Mouse (Mus musculus): ENCODE data around the gene Polr3b. TPM values are rescaled to one million over a fixed set of nuclear protein-coding genes. Genes with fewer than 3 reads are reported as not detected.

The Polr3b gene
- polyA plus RNA-seq, 2 experiments = 10.6 to 13.5 TPM

- no peak for ATAC-seq (ENCODE audit: low FRiP score, low read depth)
- H3K4me1 ChIP-seq (ENCODE audit: control insufficient read depth, insufficient read depth, low read length) = no peaks in the 10 kb centered on the region
- H3K27ac ChIP-seq (replicated peaks; ENCODE audit: low read depth, low read length) = no peak overlapping the region
- H3K4me2 ChIP-seq (replicated peaks; ENCODE audit: low read depth, low read length, severe bottlenecking) = no peak overlapping the region
- no peaks in the 10 kb centered on the region for H3K27me3 ChIP-seq (ENCODE audit: control insufficient read depth, insufficient read depth, low read length)
- H3K36me3 ChIP-seq (ENCODE audit: control insufficient read depth, insufficient read depth, low read length) = peaks cover 27% of the 10 kb centered on the region
- 96% methylated on average over 7 of the region's 7 CpGs for WGBS
- H3K4me3 ChIP-seq (replicated peaks; ENCODE audit: low read length) = no peak overlapping the region
- H3K9ac ChIP-seq (ENCODE audit: low read depth, low read length, severe bottlenecking) = no peak overlapping the region
- no peak for DNase-seq (ENCODE audit: low spot score)
- TF ChIP-seq POLR2A (IDR thresholded peaks at IDR 0.05; ENCODE audit: borderline replicate concordance, extremely low read depth, insufficient read depth, insufficient read length) = no peak
- H3K9me3 ChIP-seq (ENCODE audit: control insufficient read depth, low read length) = no peaks in the 10 kb centered on the region
These were observed 94.5 kb downstream of the Polr3b start for GRCm38 (mm10) chr10:84716581-84716980.

DNA sequence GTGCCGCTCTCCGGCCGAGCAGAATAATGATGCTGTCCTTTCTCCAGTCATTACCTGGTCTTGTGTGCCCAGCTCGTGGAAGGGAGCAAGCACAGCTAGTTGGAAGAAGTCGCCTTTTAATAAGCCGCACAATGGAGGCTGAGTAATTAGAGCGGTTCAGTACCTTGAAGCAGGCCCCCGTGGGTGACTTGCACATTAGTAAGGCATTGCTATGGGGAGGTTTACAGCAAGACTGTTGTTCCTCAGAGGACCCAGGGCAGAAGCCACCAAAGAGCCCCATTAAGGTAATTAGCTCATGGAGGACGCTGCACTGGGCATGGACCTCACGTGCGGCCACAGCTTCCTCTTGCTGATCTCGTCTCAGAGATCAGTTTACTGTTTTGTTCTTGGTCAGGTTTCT, 100.6 kb downstream of the Polr3b start:
- Histone ChIP-seq H3K36me3 (ENCODE audit: control insufficient read depth, insufficient read depth, low read length) (peaks cover 41% of the 10 kb centered on the region), H3K9me3 (ENCODE audit: control insufficient read depth, low read length) (no peaks in the 10 kb centered on the region), H3K27me3 (ENCODE audit: control insufficient read depth, insufficient read depth, low read length) (no peaks in the 10 kb centered on the region), H3K4me1 (ENCODE audit: control insufficient read depth, insufficient read depth, low read length) (no peaks in the 10 kb centered on the region), H3K27ac (replicated peaks; ENCODE audit: low read depth, low read length) (no peak overlapping the region), H3K4me3 (replicated peaks; ENCODE audit: low read length) (no peak overlapping the region), H3K9ac (ENCODE audit: low read depth, low read length, severe bottlenecking) (no peak overlapping the region), H3K4me2 (replicated peaks; ENCODE audit: low read depth, low read length, severe bottlenecking) (no peak overlapping the region)
- DNase-seq (ENCODE audit: low spot score) = no peak
- 75% methylated on average over 12 of the region's 12 CpGs for WGBS
- TF ChIP-seq POLR2A (IDR thresholded peaks at IDR 0.05; ENCODE audit: borderline replicate concordance, extremely low read depth, insufficient read depth, insufficient read length) = no peak
- ATAC-seq (ENCODE audit: low FRiP score, low read depth) = no peak

- WGBS = 93% methylated on average over 12 of the region's 12 CpGs
- H3K27ac ChIP-seq (replicated peaks; ENCODE audit: low read depth, low read length) = no peak overlapping the region
- H3K4me3 ChIP-seq (replicated peaks; ENCODE audit: low read length) = no peak overlapping the region
- no peak overlapping the region for H3K9ac ChIP-seq (ENCODE audit: low read depth, low read length, severe bottlenecking)
- no peaks in the 10 kb centered on the region for H3K27me3 ChIP-seq (ENCODE audit: control insufficient read depth, insufficient read depth, low read length)
- H3K36me3 ChIP-seq (ENCODE audit: control insufficient read depth, insufficient read depth, low read length) = peaks cover 16% of the 10 kb centered on the region
- ATAC-seq (ENCODE audit: low FRiP score, low read depth) (no peak), DNase-seq (ENCODE audit: low spot score) (no peak)
- H3K4me1 ChIP-seq (ENCODE audit: control insufficient read depth, insufficient read depth, low read length) = peaks cover 8% of the 10 kb centered on the region
- TF ChIP-seq POLR2A (IDR thresholded peaks at IDR 0.05; ENCODE audit: borderline replicate concordance, extremely low read depth, insufficient read depth, insufficient read length) = no peak
- no peaks in the 10 kb centered on the region for H3K9me3 ChIP-seq (ENCODE audit: control insufficient read depth, low read length)
- no peak overlapping the region for H3K4me2 ChIP-seq (replicated peaks; ENCODE audit: low read depth, low read length, severe bottlenecking)
These were observed 104.9 kb downstream of the Polr3b start for GRCm38 (mm10) chr10:84727005-84727404.

GRCm38 (mm10) chr10:84727760-84728159, 105.7 kb downstream of the Polr3b start:
- Histone ChIP-seq H3K9me3 (ENCODE audit: control insufficient read depth, low read length) (no peaks in the 10 kb centered on the region), H3K36me3 (ENCODE audit: control insufficient read depth, insufficient read depth, low read length) (peaks cover 16% of the 10 kb centered on the region), H3K4me1 (ENCODE audit: control insufficient read depth, insufficient read depth, low read length) (peaks cover 8% of the 10 kb centered on the region), H3K27ac (replicated peaks; ENCODE audit: low read depth, low read length) (no peak overlapping the region), H3K27me3 (ENCODE audit: control insufficient read depth, insufficient read depth, low read length) (no peaks in the 10 kb centered on the region), H3K4me3 (replicated peaks; ENCODE audit: low read length) (no peak overlapping the region), H3K9ac (ENCODE audit: low read depth, low read length, severe bottlenecking) (no peak overlapping the region), H3K4me2 (replicated peaks; ENCODE audit: low read depth, low read length, severe bottlenecking) (no peak overlapping the region)
- no peak for DNase-seq (ENCODE audit: low spot score)
- no peak for ATAC-seq (ENCODE audit: low FRiP score, low read depth)
- 91% methylated on average over 4 of the region's 4 CpGs for WGBS
- no peak for TF ChIP-seq POLR2A (IDR thresholded peaks at IDR 0.05; ENCODE audit: borderline replicate concordance, extremely low read depth, insufficient read depth, insufficient read length)

DNA sequence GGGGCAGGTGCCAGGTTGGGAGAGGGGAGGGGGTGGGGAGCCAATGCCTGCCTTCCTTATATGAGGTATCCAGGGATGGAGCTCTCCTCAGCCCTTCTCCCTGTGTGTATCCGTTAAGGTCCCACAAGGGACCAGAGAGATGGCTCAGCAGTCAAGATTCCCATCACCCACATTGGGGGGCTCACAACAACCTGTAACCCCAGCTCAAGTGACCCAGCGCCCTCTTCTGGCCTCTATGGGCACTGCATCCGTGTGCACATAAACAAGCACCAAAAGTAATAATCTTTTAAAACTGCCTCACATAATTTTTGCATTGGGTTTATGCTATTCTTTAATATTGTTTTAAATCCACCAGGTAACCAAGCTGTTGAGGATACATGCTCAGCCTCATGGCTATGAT, 108.0 kb downstream of the Polr3b start:
- H3K27ac ChIP-seq (replicated peaks; ENCODE audit: low read depth, low read length) = no peak overlapping the region
- WGBS = 91% methylated on average over 3 of the region's 3 CpGs
- DNase-seq (ENCODE audit: low spot score) = no peak
- peaks cover 12% of the 10 kb centered on the region for H3K4me1 ChIP-seq (ENCODE audit: control insufficient read depth, insufficient read depth, low read length)
- no peaks in the 10 kb centered on the region for H3K9me3 ChIP-seq (ENCODE audit: control insufficient read depth, low read length)
- H3K9ac ChIP-seq (ENCODE audit: low read depth, low read length, severe bottlenecking) = no peak overlapping the region
- no peak overlapping the region for H3K4me3 ChIP-seq (replicated peaks; ENCODE audit: low read length)
- no peak for TF ChIP-seq POLR2A (IDR thresholded peaks at IDR 0.05; ENCODE audit: borderline replicate concordance, extremely low read depth, insufficient read depth, insufficient read length)
- H3K27me3 ChIP-seq (ENCODE audit: control insufficient read depth, insufficient read depth, low read length) = no peaks in the 10 kb centered on the region
- H3K36me3 ChIP-seq (ENCODE audit: control insufficient read depth, insufficient read depth, low read length) = peaks cover 7% of the 10 kb centered on the region
- H3K4me2 ChIP-seq (replicated peaks; ENCODE audit: low read depth, low read length, severe bottlenecking) = no peak overlapping the region
- ATAC-seq (ENCODE audit: low FRiP score, low read depth) = no peak

DNA sequence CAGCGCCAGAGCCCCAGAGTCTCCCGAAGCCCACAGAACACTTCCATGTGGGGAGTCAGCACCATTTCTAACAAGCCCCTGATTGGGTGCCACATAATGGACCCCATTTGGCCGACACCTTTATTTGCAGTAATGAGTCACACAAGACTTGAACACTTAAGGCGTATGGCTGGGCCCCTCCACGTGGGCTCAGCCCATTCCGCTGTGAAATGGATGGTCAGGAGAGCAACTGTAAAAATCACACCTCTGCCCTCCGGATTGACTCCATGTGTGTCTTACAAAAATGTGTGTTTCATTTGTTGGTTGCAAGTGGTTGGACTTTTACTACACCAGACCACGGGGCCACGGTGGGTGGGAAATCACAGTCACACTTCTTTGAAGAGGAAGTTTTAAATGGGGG, 108.9 kb downstream of the Polr3b start:
- WGBS = 21% methylated on average over 9 of the region's 9 CpGs
- Histone ChIP-seq H3K4me3 (replicated peaks; ENCODE audit: low read length) (no peak overlapping the region), H3K9ac (ENCODE audit: low read depth, low read length, severe bottlenecking) (no peak overlapping the region), H3K4me2 (replicated peaks; ENCODE audit: low read depth, low read length, severe bottlenecking) (no peak overlapping the region), H3K36me3 (ENCODE audit: control insufficient read depth, insufficient read depth, low read length) (peaks cover 3% of the 10 kb centered on the region; the same call in 1 of the 2 replicates), H3K27me3 (ENCODE audit: control insufficient read depth, insufficient read depth, low read length) (no peaks in the 10 kb centered on the region), H3K4me1 (ENCODE audit: control insufficient read depth, insufficient read depth, low read length) (peaks cover 12% of the 10 kb centered on the region), H3K9me3 (ENCODE audit: control insufficient read depth, low read length) (no peaks in the 10 kb centered on the region), H3K27ac (replicated peaks; ENCODE audit: low read depth, low read length) (no peak overlapping the region)
- no peak for DNase-seq (ENCODE audit: low spot score)
- no peak for TF ChIP-seq POLR2A (IDR thresholded peaks at IDR 0.05; ENCODE audit: borderline replicate concordance, extremely low read depth, insufficient read depth, insufficient read length)
- ATAC-seq (ENCODE audit: low FRiP score, low read depth) = no peak; the same call in 1 of the 2 replicates
